Mouse (Mus musculus): ENCODE data around the gene 4632433K11Rik. TPM values are rescaled to one million over a fixed set of nuclear protein-coding genes. Genes with fewer than 3 reads are reported as not detected.

The 4632433K11Rik gene
- polyA plus RNA-seq, 1 experiment: not detected

DNA sequence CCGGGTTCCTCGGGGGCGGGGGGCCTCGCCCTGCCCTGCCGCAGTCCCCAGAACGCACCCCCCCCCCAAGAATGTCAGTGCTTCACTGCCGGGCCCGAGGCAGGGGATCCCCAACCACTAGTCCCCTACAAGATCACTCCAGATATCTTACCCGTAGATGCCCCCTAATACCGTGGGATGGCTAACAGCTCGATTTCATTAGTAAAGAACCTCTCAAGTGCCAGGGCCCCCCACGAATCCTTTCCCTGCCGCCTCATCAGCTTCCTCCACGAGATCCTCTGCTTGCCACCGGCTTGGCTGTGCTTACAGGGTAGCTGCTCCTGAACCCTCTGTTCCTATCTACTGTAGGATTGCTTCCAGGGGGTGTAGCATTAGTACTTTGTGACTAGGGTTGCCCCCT, 13.2 kb upstream of the 4632433K11Rik start:
- Histone ChIP-seq H3K4me1 (ENCODE audit: control insufficient read depth, insufficient read depth, low read length) (peaks cover 2% of the 10 kb centered on the region), H3K36me3 (ENCODE audit: control insufficient read depth, insufficient read depth, low read length) (peaks cover 1% of the 10 kb centered on the region; the same call in 1 of the 2 replicates), H3K4me3 (ENCODE audit: control insufficient read depth, low read depth, low read length) (peak overlapping the region; percentile 88), H3K27me3 (ENCODE audit: control insufficient read depth, insufficient read depth, low read length) (no peaks in the 10 kb centered on the region), H3K27ac (ENCODE audit: control insufficient read depth, insufficient read depth, low read depth, low read length) (peak overlapping the region; percentile 85)
- no peak for TF ChIP-seq CTCF (IDR thresholded peaks at IDR 0.05; ENCODE audit: control insufficient read depth, insufficient read depth, insufficient replicate concordance, low read depth, low read length)
- no peak for TF ChIP-seq POLR2A (IDR thresholded peaks at IDR 0.05; ENCODE audit: control insufficient read depth, low read depth, low read length)

DNA sequence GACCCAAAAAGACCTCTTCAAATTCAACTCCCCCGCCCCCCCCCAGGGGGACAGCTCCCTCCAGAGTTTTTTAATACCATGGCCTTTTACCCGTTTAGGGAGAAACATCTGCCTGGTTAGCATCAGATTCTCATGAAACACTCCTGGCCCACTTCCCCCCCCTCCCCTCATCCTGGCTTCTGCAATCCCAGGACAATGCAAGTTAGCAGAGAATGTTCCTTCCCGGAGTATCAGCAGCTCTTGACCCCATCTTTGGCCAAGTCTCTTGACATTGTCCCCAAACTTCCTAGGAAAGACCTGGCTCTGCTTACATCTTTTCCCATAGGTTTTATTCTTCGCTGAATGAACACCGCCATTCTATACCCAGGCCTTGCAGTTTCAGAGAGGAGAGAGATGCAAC, 12.7 kb upstream of the 4632433K11Rik start:
- no peak overlapping the region for H3K27ac ChIP-seq (ENCODE audit: control insufficient read depth, insufficient read depth, low read depth, low read length)
- no peaks in the 10 kb centered on the region for H3K27me3 ChIP-seq (ENCODE audit: control insufficient read depth, insufficient read depth, low read length)
- peaks cover 1% of the 10 kb centered on the region; the same call in 1 of the 2 replicates for H3K36me3 ChIP-seq (ENCODE audit: control insufficient read depth, insufficient read depth, low read length)
- no peaks in the 10 kb centered on the region; the same call in none of the 2 replicates for H3K4me1 ChIP-seq (ENCODE audit: control insufficient read depth, insufficient read depth, low read length)
- no peak for TF ChIP-seq CTCF (IDR thresholded peaks at IDR 0.05; ENCODE audit: control insufficient read depth, insufficient read depth, insufficient replicate concordance, low read depth, low read length)
- no peak for TF ChIP-seq POLR2A (IDR thresholded peaks at IDR 0.05; ENCODE audit: control insufficient read depth, low read depth, low read length)
- peak overlapping the region; percentile 88 for H3K4me3 ChIP-seq (ENCODE audit: control insufficient read depth, low read depth, low read length)

DNA sequence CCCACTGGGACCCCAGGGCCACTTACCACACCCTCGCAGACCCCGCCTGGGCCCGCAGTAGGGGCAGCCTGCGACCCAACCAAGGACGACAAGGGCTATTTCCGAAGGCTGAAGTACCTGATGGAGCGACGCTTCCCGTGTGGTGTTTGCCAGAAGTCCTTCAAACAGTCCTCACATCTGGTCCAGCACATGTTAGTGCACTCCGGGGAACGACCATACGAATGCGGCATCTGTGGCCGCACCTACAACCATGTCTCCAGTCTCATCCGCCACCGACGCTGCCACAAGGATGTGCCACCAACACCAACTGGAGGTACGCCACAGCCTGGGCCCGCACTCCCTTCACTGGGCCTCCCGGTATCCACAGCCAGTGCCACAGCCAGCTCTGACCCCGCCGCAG, 4.4 kb upstream of the 4632433K11Rik start:
- H3K4me1 ChIP-seq (ENCODE audit: control insufficient read depth, insufficient read depth, low read length): peaks cover 17% of the 10 kb centered on the region
- no peak overlapping the region for H3K27ac ChIP-seq (ENCODE audit: control insufficient read depth, insufficient read depth, low read depth, low read length)
- H3K36me3 ChIP-seq (ENCODE audit: control insufficient read depth, insufficient read depth, low read length): no peaks in the 10 kb centered on the region

GRCm38 (mm10) chr7:5029946-5030345, 4.0 kb upstream of the 4632433K11Rik start:
- no peaks in the 10 kb centered on the region for H3K36me3 ChIP-seq (ENCODE audit: control insufficient read depth, insufficient read depth, low read length)
- H3K4me3 ChIP-seq (ENCODE audit: control insufficient read depth, low read depth, low read length): no peak overlapping the region
- TF ChIP-seq CTCF (IDR thresholded peaks at IDR 0.05; ENCODE audit: control insufficient read depth, insufficient read depth, insufficient replicate concordance, low read depth, low read length) (no peak), POLR2A (IDR thresholded peaks at IDR 0.05; ENCODE audit: control insufficient read depth, low read depth, low read length) (no peak)

More for the DNA sequence above, 4.4 kb upstream of the 4632433K11Rik start:
- no peak for TF ChIP-seq CTCF (IDR thresholded peaks at IDR 0.05; ENCODE audit: control insufficient read depth, insufficient read depth, insufficient replicate concordance, low read depth, low read length)
- no peak for TF ChIP-seq POLR2A (IDR thresholded peaks at IDR 0.05; ENCODE audit: control insufficient read depth, low read depth, low read length)
- no peak overlapping the region for H3K4me3 ChIP-seq (ENCODE audit: control insufficient read depth, low read depth, low read length)
- H3K27me3 ChIP-seq (ENCODE audit: control insufficient read depth, insufficient read depth, low read length): no peaks in the 10 kb centered on the region

DNA sequence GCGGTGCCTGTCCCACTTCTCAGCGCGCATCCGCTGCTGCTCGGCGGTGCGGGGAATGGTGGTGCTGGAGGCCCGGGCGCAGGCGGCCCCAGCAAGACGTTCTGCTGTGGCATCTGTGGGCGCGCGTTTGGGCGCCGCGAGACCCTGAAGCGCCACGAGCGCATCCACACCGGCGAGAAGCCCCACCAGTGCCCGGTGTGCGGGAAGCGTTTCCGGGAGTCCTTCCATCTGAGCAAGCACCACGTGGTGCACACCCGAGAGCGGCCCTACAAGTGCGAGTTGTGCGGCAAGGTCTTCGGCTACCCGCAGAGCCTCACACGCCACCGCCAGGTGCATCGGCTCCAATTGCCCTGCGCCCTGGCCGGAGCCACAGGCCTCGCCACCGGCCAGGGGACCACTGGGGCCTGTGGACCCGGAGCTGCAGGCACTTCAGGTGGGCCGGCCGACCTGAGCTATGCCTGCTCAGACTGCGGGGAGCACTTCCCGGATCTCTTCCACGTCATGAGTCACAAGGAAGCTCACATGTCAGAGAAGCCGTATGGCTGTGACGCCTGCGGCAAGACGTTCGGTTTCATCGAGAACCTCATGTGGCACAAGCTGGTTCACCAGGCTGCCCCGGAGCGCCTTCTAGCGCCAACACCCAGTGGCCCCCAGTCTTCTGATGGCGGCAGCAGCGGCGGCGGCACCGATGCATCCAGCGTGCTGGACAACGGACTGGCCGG, 3.2 kb upstream of the 4632433K11Rik start:
- H3K36me3 ChIP-seq (ENCODE audit: control insufficient read depth, insufficient read depth, low read length): no peaks in the 10 kb centered on the region
- no peak for TF ChIP-seq CTCF (IDR thresholded peaks at IDR 0.05; ENCODE audit: control insufficient read depth, insufficient read depth, insufficient replicate concordance, low read depth, low read length)
- TF ChIP-seq POLR2A (IDR thresholded peaks at IDR 0.05; ENCODE audit: control insufficient read depth, low read depth, low read length): no peak; the same call in 1 of the 2 replicates
- H3K4me3 ChIP-seq (ENCODE audit: control insufficient read depth, low read depth, low read length): peak overlapping the region; percentile 35
- peaks cover 17% of the 10 kb centered on the region for H3K4me1 ChIP-seq (ENCODE audit: control insufficient read depth, insufficient read depth, low read length)
- H3K27me3 ChIP-seq (ENCODE audit: control insufficient read depth, insufficient read depth, low read length): no peaks in the 10 kb centered on the region
- H3K27ac ChIP-seq (ENCODE audit: control insufficient read depth, insufficient read depth, low read depth, low read length): no peak overlapping the region

More at GRCm38 (mm10) chr7:5029946-5030345, 4.0 kb upstream of the 4632433K11Rik start:
- H3K4me1 ChIP-seq (ENCODE audit: control insufficient read depth, insufficient read depth, low read length): peaks cover 17% of the 10 kb centered on the region
- H3K27ac ChIP-seq (ENCODE audit: control insufficient read depth, insufficient read depth, low read depth, low read length): no peak overlapping the region
- H3K27me3 ChIP-seq (ENCODE audit: control insufficient read depth, insufficient read depth, low read length): no peaks in the 10 kb centered on the region

DNA sequence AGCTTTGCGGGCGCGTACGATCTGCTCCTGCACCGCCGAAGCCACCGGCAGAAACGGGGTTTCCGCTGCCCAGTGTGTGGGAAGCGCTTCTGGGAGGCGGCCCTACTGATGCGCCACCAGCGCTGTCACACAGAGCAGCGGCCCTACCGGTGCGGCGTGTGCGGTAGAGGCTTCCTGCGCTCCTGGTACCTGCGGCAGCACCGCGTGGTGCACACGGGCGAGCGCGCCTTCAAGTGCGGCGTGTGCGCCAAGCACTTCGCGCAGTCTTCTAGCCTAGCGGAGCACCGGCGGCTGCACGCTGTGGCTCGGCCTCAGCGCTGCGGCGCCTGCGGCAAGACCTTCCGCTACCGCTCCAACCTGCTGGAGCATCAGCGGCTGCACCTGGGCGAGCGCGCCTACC, 2.4 kb upstream of the 4632433K11Rik start:
- no peak overlapping the region for H3K27ac ChIP-seq (ENCODE audit: control insufficient read depth, insufficient read depth, low read depth, low read length)
- H3K36me3 ChIP-seq (ENCODE audit: control insufficient read depth, insufficient read depth, low read length): no peaks in the 10 kb centered on the region
- TF ChIP-seq CTCF (IDR thresholded peaks at IDR 0.05; ENCODE audit: control insufficient read depth, insufficient read depth, insufficient replicate concordance, low read depth, low read length): no peak
- no peak for TF ChIP-seq POLR2A (IDR thresholded peaks at IDR 0.05; ENCODE audit: control insufficient read depth, low read depth, low read length)
- H3K4me1 ChIP-seq (ENCODE audit: control insufficient read depth, insufficient read depth, low read length): peaks cover 17% of the 10 kb centered on the region
- H3K27me3 ChIP-seq (ENCODE audit: control insufficient read depth, insufficient read depth, low read length): no peaks in the 10 kb centered on the region
- peak overlapping the region; percentile 35 for H3K4me3 ChIP-seq (ENCODE audit: control insufficient read depth, low read depth, low read length)

GRCm38 (mm10) chr7:5035628-5036027, 1.7 kb downstream of the 4632433K11Rik start:
- H3K27me3 ChIP-seq (ENCODE audit: control insufficient read depth, insufficient read depth, low read length): no peaks in the 10 kb centered on the region
- no peaks in the 10 kb centered on the region for H3K36me3 ChIP-seq (ENCODE audit: control insufficient read depth, insufficient read depth, low read length)
- H3K4me3 ChIP-seq (ENCODE audit: control insufficient read depth, low read depth, low read length): no peak overlapping the region
- peaks cover 6% of the 10 kb centered on the region for H3K4me1 ChIP-seq (ENCODE audit: control insufficient read depth, insufficient read depth, low read length)
- TF ChIP-seq CTCF (IDR thresholded peaks at IDR 0.05; ENCODE audit: control insufficient read depth, insufficient read depth, insufficient replicate concordance, low read depth, low read length) (no peak), POLR2A (IDR thresholded peaks at IDR 0.05; ENCODE audit: control insufficient read depth, low read depth, low read length) (no peak)
- no peak overlapping the region for H3K27ac ChIP-seq (ENCODE audit: control insufficient read depth, insufficient read depth, low read depth, low read length)

Measured in testis, adult 2 months (tissue).